Mouse (Mus musculus) liver, postnatal 0 days (tissue): Measurements from ENCODE around the gene Gpr108. TPM values are rescaled to one million over a fixed set of nuclear protein-coding genes. Genes with fewer than 3 reads are reported as not detected.
A peak's percentile ranks its signal among the peaks of the same experiment; 100 is the strongest.

ENCODE experiments used
- ATAC-seq: fragments of 200-750 bp; cut with Nextera tagmentation; 2 replicates; pipeline ENCODE4 v1.8.0; 2017; ENCODE audit warnings: mild to moderate bottlenecking, moderate library complexity
- DNase-seq: peaks from one replicate; pipeline ENCODE4 v3.0.0-alpha.2; 2016
- H3K27ac ChIP-seq: fragments of 300-500 bp; sonication (generic); 2 replicates; pipeline ENCODE4 v1.5.1; 2014; ENCODE audit warnings: antibody characterized with exemption, moderate library complexity, mild to moderate bottlenecking, low read depth
- H3K27me3 ChIP-seq: fragments of 300-500 bp; sonication (generic); 2 replicates; pipeline ENCODE4 v1.6.1; 2014; ENCODE audit warnings: low read length, control low read depth, mixed read lengths; ENCODE audit not compliant: insufficient read depth
- H3K36me3 ChIP-seq: fragments of 300-500 bp; sonication (generic); replicated peaks from 2 replicates; pipeline ENCODE4 v1.6.1; 2014; ENCODE audit warnings: mild to moderate bottlenecking, control low read depth, low read length, moderate library complexity, mixed read lengths; ENCODE audit not compliant: insufficient read depth
- H3K4me1 ChIP-seq: fragments of 300-500 bp; sonication (generic); 2 replicates; pipeline ENCODE4 v1.6.1; 2014; ENCODE audit warnings: antibody characterized with exemption, mild to moderate bottlenecking, control low read depth; ENCODE audit not compliant: insufficient read depth
- H3K4me2 ChIP-seq: fragments of 300-500 bp; sonication (generic); 2 replicates; pipeline ENCODE4 v1.6.1; 2014; ENCODE audit warnings: low read depth, mild to moderate bottlenecking, low read length, moderate library complexity, mixed read lengths
- H3K4me3 ChIP-seq: fragments of 300-500 bp; sonication (generic); 2 replicates; pipeline ENCODE4 v1.5.1; 2014; ENCODE audit warnings: low read depth, low read length
- H3K9ac ChIP-seq: fragments of 300-500 bp; sonication (generic); replicated peaks from 2 replicates; pipeline ENCODE4 v1.6.1; 2014; ENCODE audit warnings: mild to moderate bottlenecking, moderate library complexity
- H3K9me3 ChIP-seq: fragments of 300-500 bp; sonication (generic); 2 replicates; pipeline ENCODE4 v1.6.1; 2016; ENCODE audit warnings: mild to moderate bottlenecking, control low read depth, low read length, mixed read lengths
- CTCF ChIP-seq: sonication (generic); IDR thresholded peaks from 2 replicates; pipeline ENCODE4 v1.5.1; 2016; ENCODE audit warnings: antibody characterized with exemption, low read depth
- EP300 ChIP-seq: IDR thresholded peaks from 2 replicates; pipeline ENCODE4 v1.6.1; 2016; ENCODE audit warnings: antibody characterized with exemption, low read depth, mild to moderate bottlenecking
- WGBS: fragments of 180-500 bp; shearing (Covaris S2); extraction: QIAGEN DNeasy Blood & Tissue Kit; methylation state at CpG from one replicate; pipeline ENCODE4 v1.1.7; 2014; ENCODE audit not compliant: insufficient replicate concordance; 5-methylcytosine and 5-hydroxymethylcytosine counted together
- polyA plus RNA-seq: library from polyadenylated mRNA; unstranded; fragments of >200 nt; fragmentation: Nextera tagmentation; extraction: Ambion mirVana; gene quantifications from 2 replicates; pipeline ENCODE4 v1.2.1, GENCODE M21; 2015

Gpr108 gene
- polyA plus RNA-seq, 1 experiment from 2014 or later, result 9.2 TPM

GRCm38 (mm10) chr17:57264972-57265945 lies 17.0 kb upstream of the Gpr108 start:
- WGBS, result 35% methylated on average over 21 of the region's 22 CpGs
- peak; percentile 76 for DNase-seq
- ATAC-seq, result peak; percentile 83
- Histone ChIP-seq H3K4me3 (0 out of 2 replicates have a peak overlapping the region, but pooled peaks have one; percentile 3), H3K9ac (no peak overlapping the region), H3K36me3 (peaks cover 20% of the 10 kb centered on the region), H3K4me2 (peak overlapping the region; percentile 45), H3K9me3 (no peaks in the 10 kb centered on the region), H3K4me1 (peaks cover 7% of the 10 kb centered on the region; the same call in 1 of the 2 replicates), H3K27me3 (no peaks in the 10 kb centered on the region), H3K27ac (no peak overlapping the region)
- TF ChIP-seq CTCF (peak; percentile 18; the same call in 1 of the 2 replicates), EP300 (no peak)

GRCm38 (mm10) chr17:57264164-57264563 lies 15.9 kb upstream of the Gpr108 start:
- no peak for DNase-seq
- no peak for TF ChIP-seq EP300
- no peak for TF ChIP-seq CTCF
- H3K27me3 ChIP-seq, result no peaks in the 10 kb centered on the region
- H3K9me3 ChIP-seq, result no peaks in the 10 kb centered on the region
- H3K9ac ChIP-seq, result no peak overlapping the region
- H3K4me1 ChIP-seq, result peaks cover 7% of the 10 kb centered on the region; the same call in 1 of the 2 replicates
- H3K4me2 ChIP-seq, result no peak overlapping the region
- no peak; the same call in 1 of the 2 replicates for ATAC-seq
- H3K36me3 ChIP-seq, result peaks cover 24% of the 10 kb centered on the region
- H3K4me3 ChIP-seq, result no peak overlapping the region
- no peak overlapping the region for H3K27ac ChIP-seq
- WGBS, result 51% methylated on average over 2 of the region's 2 CpGs

GRCm38 (mm10) chr17:57262901-57263550 lies 14.8 kb upstream of the Gpr108 start:
- Histone ChIP-seq H3K27ac (no peak overlapping the region), H3K27me3 (no peaks in the 10 kb centered on the region), H3K36me3 (peaks cover 32% of the 10 kb centered on the region), H3K4me1 (peaks cover 7% of the 10 kb centered on the region; the same call in 1 of the 2 replicates), H3K9me3 (no peaks in the 10 kb centered on the region), H3K9ac (no peak overlapping the region), H3K4me3 (no peak overlapping the region), H3K4me2 (no peak overlapping the region)
- ATAC-seq, result no peak
- WGBS, result 79% methylated on average over 17 of the region's 17 CpGs
- no peak for DNase-seq
- TF ChIP-seq EP300 (no peak), CTCF (no peak)

DNA sequence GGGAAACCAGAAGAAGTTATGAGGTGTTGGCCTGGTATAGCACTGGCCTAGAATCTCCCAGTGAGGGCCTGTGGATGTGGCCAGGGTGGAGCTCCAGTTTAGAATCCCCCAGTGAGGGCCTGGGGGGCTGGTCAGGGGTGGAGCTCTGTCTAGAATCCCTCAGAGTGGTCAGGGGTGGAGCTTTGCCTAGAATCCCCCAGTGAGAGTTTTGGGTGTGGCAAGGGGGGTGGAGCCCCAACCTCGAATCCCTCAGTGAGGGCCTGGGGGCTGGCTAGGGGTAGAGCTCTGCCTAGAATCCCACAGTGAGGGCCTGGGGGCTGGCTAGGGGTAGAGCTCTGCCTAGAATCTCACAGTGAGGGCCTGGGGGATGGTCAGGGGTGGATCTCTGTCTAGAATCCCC lies 13.6 kb upstream of the Gpr108 start:
- no peak overlapping the region for H3K27ac ChIP-seq
- H3K36me3 ChIP-seq, result peaks cover 33% of the 10 kb centered on the region
- DNase-seq (no peak), ATAC-seq (no peak)
- no peak overlapping the region; the same call in 1 of the 2 replicates for H3K9ac ChIP-seq
- TF ChIP-seq CTCF, result no peak
- TF ChIP-seq EP300, result no peak
- WGBS, result 33% methylated on average over 1 of the region's 1 CpGs
- H3K4me1 ChIP-seq, result peaks cover 7% of the 10 kb centered on the region; the same call in 1 of the 2 replicates
- H3K4me2 ChIP-seq, result no peak overlapping the region
- H3K9me3 ChIP-seq, result no peaks in the 10 kb centered on the region
- H3K4me3 ChIP-seq, result no peak overlapping the region
- no peaks in the 10 kb centered on the region for H3K27me3 ChIP-seq

DNA sequence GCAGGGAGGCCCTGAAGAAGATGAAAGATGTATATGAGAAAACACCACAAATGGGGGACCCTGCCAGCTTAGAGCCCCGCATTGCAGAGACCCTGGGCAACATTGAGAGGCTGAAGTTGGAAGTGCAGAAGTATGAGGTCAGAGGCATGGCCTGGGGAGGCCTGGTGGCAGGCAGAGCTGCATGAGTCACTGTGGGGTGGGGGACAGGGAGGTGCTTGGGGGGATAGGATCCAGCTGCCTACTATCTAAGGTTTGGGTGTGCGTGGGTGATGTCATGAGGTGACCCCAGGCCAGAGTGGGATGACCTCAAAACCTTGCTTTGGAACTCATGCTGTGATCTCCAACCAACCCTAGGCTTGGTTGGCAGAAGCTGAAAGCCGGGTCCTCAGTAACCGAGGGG lies 13.0 kb upstream of the Gpr108 start:
- Histone ChIP-seq H3K4me1 (peaks cover 7% of the 10 kb centered on the region; the same call in 1 of the 2 replicates), H3K27ac (no peak overlapping the region)

DNA sequence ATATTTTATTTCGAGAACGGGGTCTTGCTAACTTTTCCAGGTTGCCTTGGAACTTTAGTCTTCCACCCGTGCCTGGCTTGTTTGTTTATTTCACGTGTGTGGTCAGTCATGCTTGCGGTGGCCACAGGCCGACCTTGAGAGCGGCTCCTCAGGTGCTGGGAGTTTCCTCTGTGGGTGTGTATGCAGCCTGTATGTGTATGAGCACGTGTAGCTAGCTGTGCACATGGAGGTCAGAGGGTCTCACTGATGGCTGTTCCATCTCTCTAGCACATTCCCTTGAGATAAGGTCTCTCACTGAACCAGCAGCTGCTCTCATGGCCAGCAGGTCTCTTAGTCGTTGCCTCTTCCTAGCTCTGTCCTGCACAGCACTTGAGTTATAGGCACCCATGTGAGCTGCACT lies 12.1 kb upstream of the Gpr108 start:
- H3K27ac ChIP-seq, result no peak overlapping the region

More for the DNA sequence above, 13.0 kb upstream of the Gpr108 start:
- Histone ChIP-seq H3K36me3 (peaks cover 36% of the 10 kb centered on the region), H3K9me3 (no peaks in the 10 kb centered on the region), H3K9ac (no peak overlapping the region; the same call in 1 of the 2 replicates), H3K4me3 (no peak overlapping the region), H3K4me2 (no peak overlapping the region), H3K27me3 (no peaks in the 10 kb centered on the region)
- DNase-seq, result no peak
- WGBS, result 85% methylated on average over 4 of the region's 4 CpGs
- ATAC-seq, result no peak
- no peak for TF ChIP-seq CTCF
- no peak for TF ChIP-seq EP300

More for the DNA sequence above, 12.1 kb upstream of the Gpr108 start:
- TF ChIP-seq CTCF (no peak), EP300 (no peak)
- Histone ChIP-seq H3K9me3 (no peaks in the 10 kb centered on the region), H3K4me2 (no peak overlapping the region), H3K9ac (no peak overlapping the region), H3K4me1 (peaks cover 7% of the 10 kb centered on the region; the same call in 1 of the 2 replicates), H3K27me3 (no peaks in the 10 kb centered on the region), H3K36me3 (peaks cover 39% of the 10 kb centered on the region), H3K4me3 (no peak overlapping the region)
- ATAC-seq (no peak), DNase-seq (no peak)
- WGBS, result 73% methylated on average over 9 of the region's 9 CpGs
